Mouse (Mus musculus): ENCODE measurements around the gene Txndc11.

Txndc11 gene

GRCm38 (mm10) chr16:11109198-11109740, 25.2 kb downstream of the Txndc11 start:
- DNase-seq (ENCODE audit: extremely low spot score), result peak; percentile 15

- no peak for DNase-seq (ENCODE audit: extremely low spot score)
Observed at GRCm38 (mm10) chr16:11104905-11105304, 29.5 kb downstream of the Txndc11 start.

- DNase-seq (ENCODE audit: extremely low spot score), result no peak
Observed at GRCm38 (mm10) chr16:11097301-11097700, 37.1 kb downstream of the Txndc11 start.

DNA sequence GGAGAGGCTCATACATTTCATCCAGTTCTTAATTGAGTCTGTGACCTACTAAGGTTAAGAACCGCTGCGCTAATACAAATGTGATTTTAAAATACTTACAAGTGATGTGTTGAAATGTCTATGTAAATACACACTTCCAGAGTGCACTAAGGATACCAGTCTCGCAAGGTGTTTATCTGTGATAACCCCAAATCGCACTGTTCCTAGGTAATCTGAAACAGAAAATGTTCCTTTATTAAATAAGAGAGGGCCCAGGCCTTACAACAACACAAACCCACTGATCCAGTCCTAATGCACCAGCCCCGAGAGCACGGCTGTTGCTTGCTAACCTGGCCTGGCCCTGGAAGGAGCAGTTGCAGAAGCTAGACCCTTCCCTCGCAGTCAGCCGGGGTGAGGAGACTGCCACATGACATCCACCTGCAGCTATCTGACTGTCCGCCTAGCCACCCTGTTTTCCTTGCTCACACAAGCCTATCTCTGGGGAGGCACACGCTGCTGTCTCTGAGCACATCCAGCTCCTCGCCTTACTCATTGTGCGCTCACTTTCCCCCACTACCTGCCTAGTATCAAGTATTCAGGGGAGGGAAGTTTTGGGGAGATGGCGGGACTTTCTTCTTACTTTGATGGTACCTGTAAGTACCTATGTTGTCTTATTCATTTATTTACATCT, 40.6 kb downstream of the Txndc11 start:
- DNase-seq (ENCODE audit: extremely low spot score), result no peak

DNA sequence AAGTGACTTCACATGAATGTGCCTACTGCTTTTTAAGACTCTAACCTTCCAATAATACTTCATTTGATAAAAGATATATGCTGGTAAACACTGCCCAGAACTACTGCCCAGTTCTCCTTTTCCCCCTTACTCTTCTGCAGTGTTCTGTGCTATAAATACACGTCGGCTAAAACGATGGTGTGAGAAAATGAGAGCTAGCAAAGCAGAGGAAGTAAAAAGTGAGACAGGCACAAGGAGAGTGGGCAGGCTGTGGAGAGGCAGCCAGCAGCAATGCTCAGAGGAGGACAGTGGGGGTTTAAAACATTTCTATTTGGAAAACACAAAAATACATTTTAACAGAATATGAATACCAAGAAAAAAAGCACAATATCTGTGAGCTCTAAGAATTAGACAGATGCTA, 41.9 kb downstream of the Txndc11 start:
- DNase-seq (ENCODE audit: extremely low spot score), result no peak

DNA sequence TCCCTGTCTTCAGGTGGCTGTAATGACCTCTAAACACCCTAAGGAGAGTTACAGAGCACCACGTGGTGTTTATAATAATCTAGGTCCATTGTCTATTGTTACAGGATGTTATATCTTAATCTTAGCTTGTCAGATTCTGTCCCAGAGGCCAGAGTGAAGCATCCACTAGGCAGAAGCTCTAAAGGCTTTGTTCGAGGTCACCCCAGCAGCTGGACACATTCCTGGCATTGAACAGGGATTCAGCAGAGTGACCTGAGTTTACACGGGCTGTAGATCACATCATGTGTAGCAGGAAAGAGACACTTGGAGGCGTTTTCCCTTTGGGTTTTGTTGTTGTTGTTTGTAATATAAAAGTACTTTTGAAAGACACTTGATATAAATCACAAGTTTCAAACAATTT, 42.4 kb downstream of the Txndc11 start:
- no peak for DNase-seq (ENCODE audit: extremely low spot score)

DNA sequence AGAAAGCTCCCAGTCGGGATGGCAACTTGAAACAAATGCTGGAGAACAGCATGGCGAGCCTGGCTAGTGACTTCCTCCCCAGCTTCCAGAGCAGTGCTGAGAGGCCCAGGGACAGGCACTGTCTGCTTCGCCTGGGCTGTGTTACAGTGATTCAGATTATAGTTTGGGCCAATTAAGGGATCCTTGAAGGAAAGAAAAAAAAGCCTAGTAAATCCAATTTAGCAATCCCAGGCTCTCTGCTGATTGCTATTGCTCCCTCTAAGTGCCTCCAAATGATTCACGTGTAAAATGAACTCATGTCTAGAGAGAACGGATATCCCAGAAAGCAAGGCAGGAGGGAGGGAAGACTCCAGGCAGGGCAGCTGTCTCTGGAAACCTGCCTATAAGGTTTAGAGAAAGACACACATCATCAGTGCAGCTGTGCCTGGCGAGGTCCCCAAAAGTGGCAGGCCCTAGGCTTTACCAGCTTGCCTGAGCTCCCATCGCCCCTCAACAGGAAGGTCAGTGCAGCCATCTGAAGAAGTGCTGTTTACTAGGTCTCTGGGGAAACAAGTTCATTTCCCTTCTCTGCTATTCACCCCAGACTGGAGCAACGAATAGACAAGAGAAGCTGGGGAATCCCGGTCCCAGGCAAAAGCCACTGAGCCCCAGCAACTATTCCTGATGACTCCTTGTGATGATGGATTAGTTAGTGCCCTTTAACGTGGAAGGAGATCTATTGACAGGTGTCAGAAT, 43.4 kb downstream of the Txndc11 start:
- DNase-seq (ENCODE audit: extremely low spot score), result no peak

DNA sequence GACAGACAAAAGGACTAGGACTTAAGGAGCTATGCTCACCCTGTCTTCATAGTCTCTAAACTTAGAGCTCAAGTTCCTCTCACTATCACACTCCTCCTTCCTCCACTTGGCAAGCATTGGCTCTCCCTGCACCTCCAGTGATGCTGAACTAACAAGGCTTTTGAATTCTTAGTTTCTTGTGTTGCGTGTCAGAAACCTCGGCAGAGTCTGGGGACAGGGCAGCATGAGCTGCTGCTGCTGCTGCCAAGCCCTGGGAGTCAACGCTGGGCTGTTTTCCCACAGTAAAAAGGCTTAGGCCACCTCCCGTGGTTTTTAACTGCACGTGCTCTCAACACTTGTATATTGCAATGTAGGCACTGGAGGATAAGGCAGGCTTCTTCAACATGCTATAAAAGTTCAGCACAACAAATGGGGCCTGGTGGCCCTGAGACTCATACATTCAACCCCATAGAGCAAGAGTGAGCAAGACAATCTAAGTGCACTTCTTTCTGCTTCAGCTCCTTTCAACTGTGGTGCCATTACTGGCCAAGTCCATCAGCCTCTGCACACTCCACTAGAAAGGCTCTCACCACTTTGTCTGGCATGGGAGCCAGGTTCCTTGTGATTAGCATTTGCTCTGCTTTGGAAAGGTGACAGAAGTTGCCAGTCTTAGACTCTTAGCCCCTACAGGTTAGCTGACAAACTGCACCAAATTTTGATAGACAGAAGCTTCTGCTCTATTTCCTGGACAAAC, 47.4 kb downstream of the Txndc11 start:
- no peak for DNase-seq (ENCODE audit: extremely low spot score)

DNA sequence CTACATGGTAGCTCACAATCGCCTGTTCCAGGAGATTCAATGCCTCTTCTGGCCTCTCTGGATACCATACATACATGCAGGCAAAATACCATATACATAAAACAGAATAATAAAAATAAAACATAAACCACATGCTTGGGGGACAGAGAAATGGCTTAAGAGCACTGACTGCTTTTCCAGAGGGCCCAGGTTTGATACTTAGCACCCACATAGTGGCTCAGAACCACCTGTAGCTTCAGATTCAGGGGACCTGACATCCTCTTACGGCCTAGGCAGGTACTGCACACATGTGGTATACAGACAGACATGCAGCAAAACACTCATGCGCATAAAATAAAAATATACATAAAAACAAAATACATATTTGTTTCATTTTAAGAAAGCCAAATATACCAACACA, 48.2 kb downstream of the Txndc11 start:
- DNase-seq (ENCODE audit: extremely low spot score), result no peak

DNA sequence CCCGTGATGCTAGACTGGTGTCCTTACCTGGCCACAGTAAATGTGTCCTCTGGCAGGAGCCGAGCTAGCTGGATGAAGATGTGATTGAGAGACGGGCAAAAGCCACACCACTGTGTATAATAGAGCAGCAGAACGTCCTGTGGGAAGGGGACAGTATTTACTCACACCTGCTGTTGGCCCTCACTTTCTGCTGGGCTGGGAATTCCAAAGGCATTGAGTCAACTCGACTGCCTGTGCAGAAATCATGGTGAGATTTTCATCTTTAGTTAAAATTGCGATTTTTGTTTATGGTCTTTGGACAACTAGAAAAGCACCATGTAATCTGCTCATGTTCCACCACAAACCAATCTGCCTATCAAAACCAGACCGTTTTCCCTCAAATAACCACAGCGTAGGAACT, 50.3 kb downstream of the Txndc11 start:
- DNase-seq (ENCODE audit: extremely low spot score), result no peak

DNA sequence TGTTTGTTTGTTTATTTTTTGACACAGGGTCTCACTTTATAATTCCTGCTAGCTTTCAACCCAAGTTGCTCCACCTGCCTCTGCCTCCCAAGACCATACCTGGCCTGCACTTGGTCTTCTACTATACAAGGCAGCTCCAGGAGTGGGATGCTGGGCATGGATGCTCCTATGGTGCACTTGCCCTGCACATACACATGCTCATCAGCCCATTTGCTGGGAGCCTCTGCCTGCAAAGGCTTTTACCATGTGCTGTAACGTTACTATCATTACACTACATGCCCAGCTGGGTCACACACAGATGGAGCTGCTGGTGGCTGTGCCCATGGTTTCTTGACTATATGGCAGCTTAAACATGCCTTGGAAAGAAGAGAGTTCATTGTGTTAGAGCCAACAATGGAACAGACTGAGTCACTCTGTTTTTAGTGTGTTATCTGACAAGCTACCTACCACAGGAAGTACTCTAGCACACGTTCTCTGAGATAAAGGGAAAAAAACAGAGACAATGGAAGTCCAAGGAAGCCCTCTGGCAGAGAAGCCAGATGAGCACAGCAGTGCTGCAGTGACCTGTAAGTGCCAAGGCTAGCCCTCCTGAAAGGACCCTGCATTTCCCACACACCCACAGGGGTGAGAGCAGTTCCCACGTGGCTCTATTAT, 56.1 kb downstream of the Txndc11 start:
- DNase-seq (ENCODE audit: extremely low spot score), result no peak

DNA sequence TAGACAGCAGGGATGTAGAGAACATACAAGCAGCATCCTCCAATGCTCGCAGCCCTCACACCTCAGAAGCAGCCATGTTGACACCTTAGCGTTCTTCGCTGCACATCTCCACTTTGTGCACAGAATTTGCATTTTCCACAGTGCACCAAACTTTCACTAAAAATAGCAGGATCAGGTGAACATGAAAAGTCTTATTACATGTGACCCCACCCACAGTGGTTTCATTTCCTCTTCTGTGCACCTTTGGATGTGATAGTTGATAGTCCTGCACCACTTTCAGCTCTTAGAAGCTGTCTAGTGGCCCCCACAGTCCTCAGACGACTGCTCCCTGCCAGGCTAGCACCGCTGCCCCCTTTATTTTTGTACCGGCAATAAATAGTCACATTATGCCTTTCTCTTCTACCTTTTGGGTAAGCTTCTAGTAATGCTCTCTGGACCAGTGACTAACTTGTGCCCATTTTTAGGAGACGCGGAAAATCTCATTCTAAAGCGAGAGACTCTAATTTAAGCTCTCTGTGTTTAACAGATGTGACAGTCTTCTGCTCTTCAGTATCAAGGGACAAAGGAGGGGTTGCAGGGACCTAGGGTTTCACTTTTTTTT, 56.7 kb downstream of the Txndc11 start:
- no peak for DNase-seq (ENCODE audit: extremely low spot score)

DNA sequence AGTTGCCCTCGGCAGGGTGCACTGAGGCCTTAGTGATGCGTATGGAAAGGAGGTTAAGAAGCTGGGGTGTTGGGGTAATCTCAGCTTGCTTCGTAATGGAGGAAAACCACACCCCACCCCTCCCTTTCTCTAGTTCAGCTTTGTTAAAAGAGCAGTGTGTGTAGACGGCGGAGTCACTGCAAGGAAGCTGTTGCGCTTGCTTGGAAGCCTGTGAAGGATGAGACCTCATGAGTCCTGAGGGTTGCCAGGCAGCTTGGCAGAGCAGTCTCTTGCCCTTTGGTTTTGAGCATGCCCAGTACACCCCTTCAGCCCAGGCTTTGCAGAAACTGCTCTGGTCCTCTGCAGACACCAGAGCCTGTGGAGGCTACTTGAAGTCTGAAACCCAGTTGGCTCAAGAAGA, 61.4 kb downstream of the Txndc11 start:
- no peak for DNase-seq (ENCODE audit: extremely low spot score)

DNA sequence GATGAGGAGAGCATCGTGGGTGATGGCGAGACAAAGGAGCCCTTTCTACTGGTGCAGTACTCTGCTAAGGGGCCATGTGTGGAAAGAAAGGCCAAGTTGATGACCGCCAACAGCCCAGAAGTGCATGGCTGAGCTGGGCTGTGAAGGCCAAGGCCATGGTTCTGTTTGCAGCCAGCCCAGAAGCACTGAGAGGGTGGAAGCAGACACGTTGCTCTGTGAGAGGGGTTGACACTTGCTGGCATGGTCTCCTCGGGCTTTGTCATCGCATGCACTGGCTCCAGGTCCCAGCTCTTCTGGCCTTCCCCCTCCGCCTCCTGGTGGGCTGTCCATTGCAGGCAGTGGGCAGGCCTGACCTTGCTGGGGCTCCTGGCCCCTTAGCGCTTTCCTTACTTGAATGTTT, 62.0 kb downstream of the Txndc11 start:
- DNase-seq (ENCODE audit: extremely low spot score), result no peak

- no peak for DNase-seq (ENCODE audit: extremely low spot score)
Observed at GRCm38 (mm10) chr16:11071887-11072286, 62.6 kb downstream of the Txndc11 start.

DNA sequence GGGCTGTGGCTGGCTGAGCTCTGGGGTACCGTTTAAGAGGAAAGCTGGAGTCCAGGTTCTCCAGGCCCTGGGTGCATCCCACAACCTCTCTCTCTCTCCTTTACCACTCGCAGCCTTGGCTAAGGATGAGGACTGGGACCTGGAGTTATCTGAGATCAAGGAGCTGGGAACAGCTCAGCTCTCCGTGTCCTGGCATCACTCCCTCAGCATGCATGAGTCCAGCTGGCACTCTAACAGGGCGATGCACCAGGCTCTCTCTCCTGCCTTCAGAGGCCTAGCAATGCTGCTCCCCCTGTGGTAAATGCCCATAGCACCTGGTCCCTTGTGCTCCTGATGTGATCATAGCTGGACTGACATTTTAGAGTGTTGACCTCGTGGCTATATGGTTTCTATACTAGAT, 63.3 kb downstream of the Txndc11 start:
- no peak for DNase-seq (ENCODE audit: extremely low spot score)

- no peak for DNase-seq (ENCODE audit: extremely low spot score)
Observed at GRCm38 (mm10) chr16:11069710-11070420, 64.6 kb downstream of the Txndc11 start.

GRCm38 (mm10) chr16:11069271-11069670, 65.2 kb downstream of the Txndc11 start:
- DNase-seq (ENCODE audit: extremely low spot score), result no peak

DNA sequence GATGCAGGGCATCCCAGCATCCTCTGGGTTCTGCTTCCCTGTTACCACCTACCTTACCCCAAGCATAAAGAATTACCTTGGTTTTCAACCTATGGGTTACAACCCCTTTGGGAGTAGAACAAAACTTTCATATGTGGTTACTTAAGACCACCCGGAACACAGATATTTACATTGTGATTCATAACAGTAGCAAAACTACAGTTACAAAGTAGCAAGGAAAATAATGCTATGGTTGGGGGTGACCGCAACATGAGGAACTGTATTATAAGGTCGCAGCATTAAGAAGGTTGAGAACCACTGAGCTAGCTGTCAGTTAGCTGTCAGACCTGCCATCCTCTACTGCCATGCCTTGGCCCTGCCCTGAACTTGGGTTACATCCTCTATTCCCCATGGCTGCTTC, 65.8 kb downstream of the Txndc11 start:
- DNase-seq (ENCODE audit: extremely low spot score), result no peak

DNA sequence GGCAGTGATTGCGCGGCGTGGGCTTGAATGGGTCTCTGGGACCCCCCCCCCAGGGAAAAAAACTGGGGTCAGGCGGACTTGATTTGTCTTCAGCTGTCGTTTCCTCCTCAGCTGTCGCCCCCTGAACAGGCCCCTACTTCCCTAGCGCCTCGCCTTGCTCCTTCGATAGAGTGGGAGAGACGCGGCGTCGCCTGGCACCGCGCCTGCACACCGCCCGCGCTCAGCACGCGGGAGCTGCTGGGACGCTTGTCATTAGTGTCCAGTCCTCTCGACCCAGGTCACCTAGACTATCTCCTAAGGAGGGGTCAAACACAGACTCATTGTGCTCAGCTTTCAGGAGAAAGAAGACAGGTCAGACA, 67.6 kb downstream of the Txndc11 start:
- no peak for DNase-seq (ENCODE audit: extremely low spot score)

Measured in embryo, embryonic 9.5 days (tissue).